Mouse (Mus musculus): ENCODE data around the gene Sytl3. TPM values are rescaled to one million over a fixed set of nuclear protein-coding genes. Genes with fewer than 3 reads are reported as not detected.
"Not testable (repeated sequence)": the region's sequence is repeated elsewhere in the genome, so short reads cannot be mapped to it uniquely, and the experiment has no call there.

The Sytl3 gene
- polyA plus RNA-seq, 1 experiment from 2014 or later, result 0.25 TPM

DNA sequence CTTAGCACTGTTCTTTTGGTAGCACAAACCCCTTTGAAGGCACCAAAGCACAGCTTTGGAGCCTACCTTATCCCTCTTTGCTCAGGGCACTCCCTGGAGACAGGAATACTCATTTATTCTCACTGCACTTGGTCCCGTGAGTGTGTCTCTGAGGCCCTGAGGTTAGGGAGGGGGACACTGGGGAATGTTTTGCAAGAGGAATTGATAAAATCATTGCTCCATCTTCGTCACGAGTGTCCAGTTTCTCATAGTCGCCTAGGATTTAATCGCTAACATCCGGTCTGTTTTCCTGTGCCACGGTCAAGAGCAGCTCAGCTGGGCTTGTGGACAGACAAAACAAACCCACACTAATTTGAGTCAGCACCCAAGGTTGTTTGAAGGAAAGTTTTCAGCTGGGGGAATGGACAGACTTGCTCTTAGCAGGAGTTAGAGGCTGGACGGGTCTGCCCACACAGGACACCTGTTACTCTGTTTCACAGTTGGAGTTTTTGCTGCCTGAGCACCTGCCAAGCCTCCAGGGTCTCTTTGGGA lies 26.5 kb downstream of the Sytl3 start:
- H3K4me1 ChIP-seq; H3K4me3 ChIP-seq; DNase-seq (ENCODE audit: low spot score); H3K27ac ChIP-seq; H3K9me3 ChIP-seq; H3K36me3 ChIP-seq; H3K27me3 ChIP-seq (ENCODE audit: insufficient read depth, poor library complexity, severe bottlenecking): not testable (repeated sequence)
- 49% methylated on average over 5 of the region's 8 CpGs for WGBS

DNA sequence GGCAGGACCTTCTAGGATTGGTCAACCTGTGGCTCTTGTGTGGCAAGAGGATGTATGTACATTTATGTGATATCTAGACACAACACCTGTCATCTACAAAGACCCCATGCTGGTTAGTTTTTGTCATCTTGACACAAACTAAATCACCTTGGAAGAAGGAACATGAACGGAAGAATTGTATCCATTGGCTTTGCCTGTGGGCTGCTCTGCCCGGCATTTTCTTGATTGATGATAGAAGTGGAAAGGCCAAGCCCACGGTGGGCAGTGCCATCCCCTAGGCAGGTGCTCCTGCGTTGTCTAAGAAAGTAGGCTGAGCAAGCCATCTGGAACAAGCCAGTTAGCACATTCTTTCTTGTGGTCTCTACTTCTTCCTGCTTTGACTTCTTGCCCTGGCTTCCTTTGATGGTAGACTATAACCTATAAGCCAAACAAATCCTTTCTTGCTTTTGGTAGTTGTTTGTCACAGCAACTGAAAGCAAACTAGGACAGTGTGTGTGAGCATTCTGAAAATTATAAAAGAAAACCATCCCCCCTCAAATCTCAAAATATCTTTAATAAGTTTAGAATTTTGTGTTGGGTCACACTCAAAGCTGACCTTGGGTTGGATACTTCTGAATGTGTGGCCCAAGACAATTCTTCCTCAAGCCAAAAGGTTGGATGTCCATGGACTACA lies 27.5 kb downstream of the Sytl3 start:
- WGBS, result 97% methylated on average over 2 of the region's 4 CpGs
- DNase-seq (ENCODE audit: low spot score), result not testable (repeated sequence)

DNA sequence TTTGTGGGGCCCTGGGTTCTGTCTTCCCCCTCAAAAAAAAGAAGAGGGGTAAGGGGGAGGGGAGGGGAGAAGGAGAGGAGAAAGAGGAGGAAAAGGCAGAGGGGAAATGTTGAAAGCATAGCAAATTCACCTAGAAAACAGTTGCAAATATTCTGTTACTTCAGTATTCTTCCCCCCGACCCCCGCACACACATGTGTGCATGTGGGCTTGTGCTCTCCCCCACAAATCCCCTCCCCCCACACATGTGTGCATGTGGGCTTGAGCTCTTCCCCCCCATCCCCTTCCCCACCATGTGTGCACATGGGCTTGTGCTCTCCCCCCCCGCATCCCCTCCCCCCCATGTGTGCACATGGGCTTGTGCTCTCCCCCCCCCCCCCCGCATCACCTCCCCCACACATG lies 30.5 kb downstream of the Sytl3 start:
- WGBS, result 94% methylated on average over 2 of the region's 4 CpGs
- DNase-seq (ENCODE audit: low spot score); H3K27me3 ChIP-seq (ENCODE audit: insufficient read depth, poor library complexity, severe bottlenecking); H3K36me3 ChIP-seq; H3K27ac ChIP-seq; H3K4me3 ChIP-seq; H3K4me1 ChIP-seq; H3K9me3 ChIP-seq: not testable (repeated sequence)

More for the DNA sequence above, 27.5 kb downstream of the Sytl3 start:
- not testable (repeated sequence) for H3K4me1 ChIP-seq; H3K27me3 ChIP-seq (ENCODE audit: insufficient read depth, poor library complexity, severe bottlenecking); H3K9me3 ChIP-seq; H3K36me3 ChIP-seq; H3K4me3 ChIP-seq; H3K27ac ChIP-seq

DNA sequence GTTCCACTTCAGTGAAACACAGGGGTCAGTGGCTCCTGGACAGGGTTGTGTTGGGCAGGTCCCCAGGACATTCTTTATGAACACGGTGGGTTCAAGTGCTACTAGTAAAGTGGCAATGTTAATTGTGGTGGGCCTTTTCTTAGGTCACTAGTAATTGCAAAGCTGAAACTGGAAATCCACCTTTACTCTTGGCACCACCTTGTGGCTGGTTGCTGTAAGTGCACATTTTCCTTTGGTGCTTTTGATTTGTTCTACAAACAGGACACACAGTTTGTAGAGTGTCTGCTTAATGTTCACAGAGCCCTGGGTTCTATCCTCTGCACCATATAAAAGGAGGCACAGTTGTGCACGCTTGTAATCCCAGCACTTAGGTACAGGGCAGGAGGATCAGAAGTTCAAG lies 32.7 kb downstream of the Sytl3 start:
- WGBS, result 8% methylated on average over 2 of the region's 2 CpGs
- H3K27ac ChIP-seq; H3K27me3 ChIP-seq (ENCODE audit: insufficient read depth, poor library complexity, severe bottlenecking); H3K9me3 ChIP-seq; DNase-seq (ENCODE audit: low spot score); H3K36me3 ChIP-seq; H3K4me3 ChIP-seq; H3K4me1 ChIP-seq: not testable (repeated sequence)

DNA sequence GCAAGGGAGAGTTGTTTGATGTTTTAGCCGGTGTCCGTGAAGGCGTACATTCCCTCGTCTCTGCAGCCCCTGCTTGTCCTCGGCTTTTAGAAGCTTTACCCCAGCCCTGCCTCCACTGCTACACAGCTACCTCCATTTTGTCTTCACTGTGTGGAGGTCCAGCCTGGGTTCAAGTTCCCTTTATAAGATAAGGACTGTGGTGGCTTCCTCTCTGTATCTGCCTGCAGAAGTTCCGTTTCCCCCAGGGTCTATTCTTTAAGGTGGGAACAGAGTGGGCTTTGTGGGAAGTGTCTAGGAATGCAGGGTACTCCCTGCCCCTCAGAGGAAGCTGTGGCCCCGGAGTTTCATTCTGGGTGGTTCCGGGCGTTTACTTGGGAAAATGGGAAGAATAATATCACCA lies 36.8 kb downstream of the Sytl3 start:
- 76% methylated on average over 9 of the region's 9 CpGs for WGBS
- not testable (repeated sequence) for H3K4me1 ChIP-seq; DNase-seq (ENCODE audit: low spot score); H3K9me3 ChIP-seq; H3K27ac ChIP-seq; H3K4me3 ChIP-seq; H3K36me3 ChIP-seq; H3K27me3 ChIP-seq (ENCODE audit: insufficient read depth, poor library complexity, severe bottlenecking)

DNA sequence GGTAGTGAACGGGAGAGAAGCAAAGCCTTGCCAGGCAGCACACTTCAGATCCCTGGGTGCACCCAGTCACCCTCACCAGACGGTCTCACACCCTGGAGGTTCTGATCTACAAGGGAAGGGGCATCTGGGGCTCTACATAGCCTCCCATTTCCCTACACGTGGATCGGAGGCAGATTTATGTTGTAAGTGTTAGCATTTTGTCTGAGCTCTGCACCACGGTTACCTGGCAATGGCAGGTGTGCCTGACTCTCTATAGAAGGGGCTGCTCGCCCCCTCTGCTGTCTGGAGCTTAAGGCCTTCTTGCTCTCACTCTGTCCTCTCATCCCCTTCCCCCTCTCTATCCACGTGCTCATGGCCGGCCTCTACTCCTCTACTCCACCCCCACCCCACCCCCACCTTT lies 37.6 kb downstream of the Sytl3 start:
- not testable (repeated sequence) for H3K4me1 ChIP-seq; H3K4me3 ChIP-seq; H3K27ac ChIP-seq; H3K27me3 ChIP-seq (ENCODE audit: insufficient read depth, poor library complexity, severe bottlenecking); H3K9me3 ChIP-seq; H3K36me3 ChIP-seq
- DNase-seq (ENCODE audit: low spot score), result peak; percentile 54
- WGBS, result 51% methylated on average over 8 of the region's 8 CpGs

DNA sequence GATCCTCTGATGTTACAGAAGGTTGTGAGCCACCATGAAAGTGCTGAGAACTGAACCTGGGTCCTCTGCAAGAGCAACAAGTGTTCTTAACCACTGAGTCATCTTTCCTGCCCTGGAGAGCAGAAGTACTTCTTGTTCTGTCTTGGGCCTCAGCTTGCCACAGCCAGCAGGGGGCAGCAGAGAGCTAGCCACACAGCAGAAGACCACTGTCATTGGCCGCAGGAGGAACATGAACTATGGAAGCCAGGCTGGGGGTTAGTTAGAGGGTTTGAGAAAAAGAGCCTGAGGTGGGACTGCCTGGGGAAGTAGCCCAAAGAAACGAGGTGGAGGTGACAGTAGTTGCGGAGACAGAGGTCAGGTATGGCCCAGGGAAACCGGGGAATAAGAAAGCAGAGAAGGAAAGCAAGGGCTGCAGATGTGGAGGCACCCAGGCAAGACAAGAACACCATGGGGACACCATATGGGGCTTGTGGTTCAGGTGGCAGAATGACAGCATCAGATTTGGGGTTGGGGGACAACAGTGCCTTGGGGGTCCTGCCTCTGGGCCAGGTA lies 38.4 kb downstream of the Sytl3 start:
- 41% methylated on average over 3 of the region's 4 CpGs for WGBS
- H3K4me3 ChIP-seq; H3K27me3 ChIP-seq (ENCODE audit: insufficient read depth, poor library complexity, severe bottlenecking); H3K27ac ChIP-seq; H3K9me3 ChIP-seq; H3K4me1 ChIP-seq; H3K36me3 ChIP-seq: not testable (repeated sequence)
- DNase-seq (ENCODE audit: low spot score), result peak; percentile 61

DNA sequence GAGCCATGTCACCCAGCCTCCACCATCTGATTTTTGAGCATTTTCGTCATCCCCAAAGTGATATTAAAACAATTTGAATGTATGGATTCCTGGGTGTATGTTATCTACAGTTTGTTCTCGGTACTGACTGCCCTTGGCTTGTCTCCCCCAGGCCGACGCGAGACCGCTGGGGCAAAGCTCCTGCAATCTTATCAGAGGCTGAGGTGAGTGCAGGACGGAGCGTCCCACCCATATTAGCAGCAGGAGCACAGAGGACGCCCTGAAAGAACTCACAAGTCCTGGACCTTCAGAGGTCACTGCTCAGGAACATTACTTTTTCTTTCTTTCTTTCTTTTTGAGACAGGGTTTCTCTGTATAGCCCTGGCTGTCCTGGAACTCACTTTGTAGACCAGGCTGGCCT lies 40.6 kb downstream of the Sytl3 start:
- H3K36me3 ChIP-seq; H3K27me3 ChIP-seq (ENCODE audit: insufficient read depth, poor library complexity, severe bottlenecking); H3K4me1 ChIP-seq; H3K9me3 ChIP-seq; H3K27ac ChIP-seq; H3K4me3 ChIP-seq: not testable (repeated sequence)
- peak; percentile 48 for DNase-seq (ENCODE audit: low spot score)
- 49% methylated on average over 9 of the region's 9 CpGs for WGBS

DNA sequence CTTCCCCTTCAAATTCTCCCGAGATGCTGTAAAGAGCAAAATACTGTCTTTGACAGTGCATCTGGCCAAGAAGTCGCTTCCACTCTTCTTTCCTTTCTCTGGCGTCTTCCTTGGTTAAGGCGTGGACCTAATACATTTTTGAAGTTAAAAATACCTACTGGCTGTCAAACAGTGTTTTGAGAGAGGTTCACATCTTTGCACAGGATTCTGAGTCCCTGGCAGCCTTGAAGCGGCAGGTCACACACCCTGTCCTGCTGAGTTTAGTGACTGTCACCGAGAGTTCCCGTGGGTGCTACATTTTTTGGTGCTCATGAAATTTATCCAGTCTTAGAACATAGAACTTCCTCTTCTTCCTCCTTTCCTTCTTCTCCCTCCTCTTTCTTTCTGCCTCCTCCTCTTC lies 41.2 kb downstream of the Sytl3 start:
- not testable (repeated sequence) for H3K36me3 ChIP-seq; H3K27ac ChIP-seq; H3K4me3 ChIP-seq; H3K9me3 ChIP-seq; H3K4me1 ChIP-seq; H3K27me3 ChIP-seq (ENCODE audit: insufficient read depth, poor library complexity, severe bottlenecking)
- 73% methylated on average over 4 of the region's 7 CpGs for WGBS
- DNase-seq (ENCODE audit: low spot score), result peak; percentile 68

DNA sequence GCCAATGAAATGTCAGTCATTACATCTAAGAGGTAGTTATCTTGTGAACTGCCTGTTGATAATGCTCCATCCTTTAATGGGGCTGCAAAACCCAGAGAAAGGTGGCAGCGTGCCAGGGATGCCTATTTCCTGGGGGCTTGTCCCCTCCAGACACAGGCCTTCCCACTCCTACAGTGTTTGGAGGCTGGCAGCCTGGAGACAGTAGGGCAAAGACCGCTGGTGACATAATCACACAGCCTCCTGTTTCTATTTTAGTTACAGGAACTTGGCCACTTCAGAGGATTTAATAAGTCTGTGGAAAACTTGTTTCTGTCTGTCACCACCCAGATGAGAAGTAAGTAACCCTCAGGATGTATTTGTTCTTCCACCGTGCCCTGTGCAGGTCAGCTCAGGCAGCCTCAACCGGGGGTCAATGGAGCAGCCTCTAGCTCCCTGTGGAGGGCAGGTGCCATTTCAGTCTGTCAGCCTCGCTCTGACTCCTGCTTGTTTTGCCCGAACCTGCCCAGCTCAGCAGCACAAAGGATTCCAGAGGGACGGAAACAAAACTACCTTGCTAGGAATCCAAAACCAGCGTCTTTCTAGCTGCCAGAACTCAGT lies 43.8 kb downstream of the Sytl3 start:
- 31% methylated on average over 2 of the region's 8 CpGs for WGBS
- not testable (repeated sequence) for DNase-seq (ENCODE audit: low spot score); H3K4me1 ChIP-seq; H3K27ac ChIP-seq; H3K9me3 ChIP-seq; H3K27me3 ChIP-seq (ENCODE audit: insufficient read depth, poor library complexity, severe bottlenecking); H3K36me3 ChIP-seq; H3K4me3 ChIP-seq

DNA sequence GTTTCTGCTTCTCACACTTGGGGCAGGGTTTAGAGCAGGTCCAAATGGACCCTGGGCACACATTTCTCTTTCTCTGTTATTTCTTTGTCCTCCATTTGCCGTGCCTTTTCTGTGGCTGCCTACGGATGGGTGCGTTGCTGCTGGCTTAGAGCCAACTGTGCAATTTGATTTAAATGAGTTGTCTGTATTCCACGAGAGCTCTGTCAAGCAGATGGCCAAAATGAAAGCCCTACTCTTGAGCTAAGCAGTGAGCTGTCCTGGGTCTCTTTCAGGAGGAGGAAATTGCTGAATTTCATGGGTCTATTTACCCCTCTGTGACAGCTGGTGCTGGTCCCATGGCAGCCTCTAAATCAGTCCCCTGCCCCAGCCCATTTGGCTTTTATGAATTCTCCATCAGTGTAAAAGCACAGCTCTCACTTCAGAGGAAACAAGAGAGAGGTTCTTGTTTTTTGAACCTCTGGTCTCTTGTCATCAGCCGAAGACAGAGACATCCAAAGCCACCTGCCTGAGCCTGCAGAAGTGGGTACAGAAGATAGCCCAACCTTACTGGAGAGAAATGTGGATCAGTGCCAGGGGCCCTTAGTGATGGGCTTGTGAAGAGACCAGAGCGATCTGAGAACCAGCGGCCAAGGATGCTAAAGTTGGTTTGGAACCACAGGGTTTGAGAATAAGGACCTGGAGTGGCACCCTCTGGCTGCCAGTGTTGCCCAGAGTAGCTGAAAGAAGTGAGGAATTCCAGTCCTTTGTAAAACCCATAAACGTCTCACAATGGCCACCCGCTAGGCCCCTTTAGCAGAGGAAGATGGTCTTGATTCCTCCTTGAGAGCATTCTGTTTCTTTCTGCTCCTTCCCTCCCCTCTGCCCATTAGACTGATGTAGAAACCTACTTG lies 44.7 kb downstream of the Sytl3 start:
- H3K36me3 ChIP-seq; H3K9me3 ChIP-seq; H3K4me1 ChIP-seq; H3K27me3 ChIP-seq (ENCODE audit: insufficient read depth, poor library complexity, severe bottlenecking); H3K4me3 ChIP-seq; H3K27ac ChIP-seq: not testable (repeated sequence)
- peak; percentile 41 for DNase-seq (ENCODE audit: low spot score)
- WGBS, result 77% methylated on average over 8 of the region's 9 CpGs

DNA sequence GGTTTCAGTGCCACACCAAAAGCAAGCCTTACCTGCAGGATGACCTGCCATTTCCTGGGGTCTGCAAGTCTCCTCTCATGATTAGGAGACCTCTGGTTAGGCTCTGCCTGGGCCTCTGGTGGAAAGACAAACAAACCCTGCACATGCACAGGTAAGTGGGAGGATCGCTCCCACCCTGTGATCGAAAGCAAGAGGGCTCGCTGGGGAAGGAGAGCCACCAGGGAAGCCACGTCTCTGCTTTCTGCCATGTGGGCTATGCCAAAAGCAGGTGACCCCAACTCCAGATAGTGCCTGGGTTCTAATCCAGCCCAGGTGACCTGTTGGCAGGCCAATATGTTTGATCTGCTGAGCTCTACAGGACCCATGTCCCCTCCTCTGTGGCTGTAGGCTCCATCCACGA lies 47.6 kb downstream of the Sytl3 start:
- H3K36me3 ChIP-seq; H3K4me1 ChIP-seq; DNase-seq (ENCODE audit: low spot score); H3K4me3 ChIP-seq; H3K9me3 ChIP-seq; H3K27me3 ChIP-seq (ENCODE audit: insufficient read depth, poor library complexity, severe bottlenecking); H3K27ac ChIP-seq: not testable (repeated sequence)
- WGBS, result 86% methylated on average over 5 of the region's 5 CpGs

DNA sequence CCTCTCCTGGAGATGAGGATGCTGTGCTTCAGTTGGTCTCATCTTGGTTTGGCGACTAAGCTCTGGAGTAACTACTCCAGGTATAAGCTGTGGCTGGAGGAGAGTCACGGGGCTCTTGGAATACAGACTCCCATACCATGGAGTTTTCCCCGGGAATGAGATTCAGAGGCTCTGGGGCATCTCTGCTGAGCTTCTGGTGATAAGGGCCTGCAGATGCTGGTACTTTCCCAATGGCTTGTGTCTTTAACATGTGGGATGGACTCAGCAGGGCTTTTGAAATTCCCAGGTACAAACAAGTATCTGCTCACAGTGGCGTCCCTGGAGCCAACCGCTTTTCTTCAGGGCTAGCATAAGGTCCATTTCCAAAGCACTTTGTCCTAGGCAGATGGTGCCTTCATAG lies 48.5 kb downstream of the Sytl3 start:
- not testable (repeated sequence) for H3K4me3 ChIP-seq; H3K27me3 ChIP-seq (ENCODE audit: insufficient read depth, poor library complexity, severe bottlenecking); H3K27ac ChIP-seq; DNase-seq (ENCODE audit: low spot score); H3K4me1 ChIP-seq; H3K9me3 ChIP-seq; H3K36me3 ChIP-seq
- 83% methylated on average over 5 of the region's 5 CpGs for WGBS

Measured in heart, embryonic 10.5 days (tissue).